In genomic region chr7:142559651-142560175, GRCm38 (mm10) we compare ENCODE assay signal across 18 mouse cellular contexts. TPM values are rescaled to one million over a fixed set of nuclear protein-coding genes. Genes with fewer than 3 reads are reported as not detected.
A peak's percentile ranks its signal among the peaks of the same experiment; 100 is the strongest.
DNase-seq lines count a peak whose midpoint lies in the region; ATAC-seq lines count a peak whose summit lies in the region.
"Had no signal": no experiment of that assay in that cellular context is flagged by ENCODE, and none has a peak within 500 bp of the region (broad histone marks: within the 10 kb centered on the region; RNA-seq: fewer than 3 reads in every experiment).

No protein-coding gene starts in this region.

- H3K27ac ChIP-seq in liver, embryonic 12.5 days: peak overlapping the region; percentile 23; the same call in 1 of the 2 replicates
- H3K27ac ChIP-seq in liver, embryonic 11.5 days (ENCODE audit: low read depth, low read length): no peak overlapping the region
- H3K27ac ChIP-seq in limb, embryonic 10.5 days: peak overlapping the region; percentile 92
- peak overlapping the region; percentile 7; the same call in 1 of the 2 replicates for H3K27ac ChIP-seq in stomach, embryonic 16.5 days (ENCODE audit: low read length)
- H3K27ac ChIP-seq in forebrain, embryonic 11.5 days (ENCODE audit: low read depth, low read length): no peak overlapping the region

- H3K9ac ChIP-seq in liver, embryonic 12.5 days: no peak overlapping the region
- no peak overlapping the region for H3K9ac ChIP-seq in liver, embryonic 11.5 days (ENCODE audit: low read depth, low read length)
- H3K9ac ChIP-seq in stomach, embryonic 16.5 days (ENCODE audit: low read length): no peak overlapping the region
- H3K9ac ChIP-seq in forebrain, embryonic 11.5 days (ENCODE audit: low read length): no peak overlapping the region

- no peaks in the 10 kb centered on the region for H3K9me3 ChIP-seq in liver, embryonic 12.5 days (replicated peaks)
- no peaks in the 10 kb centered on the region for H3K9me3 ChIP-seq in liver, embryonic 11.5 days (ENCODE audit: control insufficient read depth, low read length)
- H3K9me3 ChIP-seq in limb, embryonic 10.5 days (replicated peaks): no peaks in the 10 kb centered on the region
- no peaks in the 10 kb centered on the region for H3K9me3 ChIP-seq in stomach, embryonic 16.5 days (replicated peaks; ENCODE audit: control insufficient read depth, low read length)
- no peaks in the 10 kb centered on the region for H3K9me3 ChIP-seq in forebrain, embryonic 11.5 days (ENCODE audit: control insufficient read depth, low read length)

- no peaks in the 10 kb centered on the region for H3K27me3 ChIP-seq in liver, embryonic 12.5 days (replicated peaks)
- 0 out of 2 replicates have a peak, but pooled peaks cover 2% of the 10 kb centered on the region for H3K27me3 ChIP-seq in liver, embryonic 11.5 days (replicated peaks; ENCODE audit: control insufficient read depth, insufficient read depth, low read length)
- no peaks in the 10 kb centered on the region for H3K27me3 ChIP-seq in limb, embryonic 10.5 days (ENCODE audit: low read depth, poor library complexity, severe bottlenecking)
- H3K27me3 ChIP-seq in stomach, embryonic 16.5 days (ENCODE audit: control insufficient read depth, insufficient read depth, low read length): no peaks in the 10 kb centered on the region
- H3K27me3 ChIP-seq in forebrain, embryonic 11.5 days (ENCODE audit: control insufficient read depth, insufficient read depth, low read length): no peaks in the 10 kb centered on the region

- H3K36me3 ChIP-seq in liver, embryonic 12.5 days: no peaks in the 10 kb centered on the region
- H3K36me3 ChIP-seq in liver, embryonic 11.5 days (ENCODE audit: control insufficient read depth, insufficient read depth, low read length): no peaks in the 10 kb centered on the region
- no peaks in the 10 kb centered on the region for H3K36me3 ChIP-seq in limb, embryonic 10.5 days
- H3K36me3 ChIP-seq in stomach, embryonic 16.5 days (ENCODE audit: control insufficient read depth, insufficient read depth, low read length): no peaks in the 10 kb centered on the region
- H3K36me3 ChIP-seq in forebrain, embryonic 11.5 days (ENCODE audit: control insufficient read depth, insufficient read depth, low read length): no peaks in the 10 kb centered on the region

- H3K4me2 ChIP-seq in liver, embryonic 12.5 days: no peak overlapping the region
- H3K4me2 ChIP-seq in liver, embryonic 11.5 days: no peak overlapping the region
- no peak overlapping the region for H3K4me2 ChIP-seq in stomach, embryonic 16.5 days (ENCODE audit: low read depth, low read length)
- H3K4me2 ChIP-seq in forebrain, embryonic 11.5 days (ENCODE audit: low read depth, low read length, severe bottlenecking): no peak overlapping the region
- H3K4me2 ChIP-seq: midbrain, embryonic 11.5 days had no signal

- peak; percentile 73 for DNase-seq in embryo, embryonic 10 days (ENCODE audit: low spot score)
- no peak for DNase-seq in embryo, embryonic 9.5 days (ENCODE audit: extremely low spot score)
- DNase-seq in liver, embryonic 11.5 days (ENCODE audit: low spot score): no peak
- peak; percentile 97 for DNase-seq in limb, embryonic 10.5 days (ENCODE audit: low spot score)
- no peak for DNase-seq in adrenal gland, adult (ENCODE audit: inconsistent age in 2 of 2, low spot score in 1 of 2)
- DNase-seq in forebrain, embryonic 11.5 days (ENCODE audit: low spot score): no peak
- DNase-seq: adrenal gland, adult 2 months; cerebellum, postnatal 10 days; heart, postnatal 14 days; kidney, postnatal 10 days; lung, postnatal 10 days; right cerebral cortex, adult 18-20 months had no signal

- peaks cover 88% of the 10 kb centered on the region for H3K4me1 ChIP-seq in liver, embryonic 12.5 days
- peaks cover 71% of the 10 kb centered on the region for H3K4me1 ChIP-seq in liver, embryonic 11.5 days (replicated peaks; ENCODE audit: control insufficient read depth, insufficient read depth, low read length)
- H3K4me1 ChIP-seq in limb, embryonic 10.5 days: peaks cover 99% of the 10 kb centered on the region
- H3K4me1 ChIP-seq in stomach, embryonic 16.5 days (ENCODE audit: control insufficient read depth, insufficient read depth, low read length): peaks cover 51% of the 10 kb centered on the region
- H3K4me1 ChIP-seq in forebrain, embryonic 11.5 days (replicated peaks; ENCODE audit: control insufficient read depth, insufficient read depth, low read length): peaks cover 7% of the 10 kb centered on the region; the same call in 1 of the 2 replicates

- 60% methylated on average over 5 of the region's 5 CpGs for WGBS in liver, embryonic 12.5 days (ENCODE audit: insufficient replicate concordance)
- 65% methylated on average over 5 of the region's 5 CpGs for WGBS in liver, embryonic 11.5 days
- WGBS in limb, embryonic 10.5 days: 8% methylated on average over 5 of the region's 5 CpGs
- WGBS in stomach, embryonic 16.5 days: 39% methylated on average over 5 of the region's 5 CpGs
- WGBS in forebrain, embryonic 11.5 days: 51% methylated on average over 5 of the region's 5 CpGs

- no peak for ATAC-seq in liver, embryonic 12.5 days
- no peak for ATAC-seq in liver, embryonic 11.5 days (replicated peaks; ENCODE audit: low FRiP score)
- no peak for ATAC-seq in stomach, embryonic 16.5 days (ENCODE audit: insufficient read depth, low FRiP score)
- ATAC-seq in forebrain, embryonic 11.5 days (replicated peaks; ENCODE audit: low FRiP score): no peak
- ATAC-seq: inflammation-experienced regulatory T-cells, adult 6 months; Patski had no signal

- no peak overlapping the region for H3K4me3 ChIP-seq in liver, embryonic 12.5 days
- H3K4me3 ChIP-seq in liver, embryonic 11.5 days (ENCODE audit: low read depth, low read length): no peak overlapping the region
- H3K4me3 ChIP-seq in limb, embryonic 10.5 days: no peak overlapping the region; the same call in 1 of the 2 replicates
- H3K4me3 ChIP-seq in stomach, embryonic 16.5 days (replicated peaks; ENCODE audit: low read length): no peak overlapping the region
- no peak overlapping the region for H3K4me3 ChIP-seq in forebrain, embryonic 11.5 days (ENCODE audit: low read depth, low read length)
- H3K4me3 ChIP-seq: myocyte had no signal

RNA-seq across cellular contexts. Expression of gene Mrpl23, which starts 27.2 kb away (rescaled TPM):
- 10.4 and 14.4 TPM in 2 replicates for polyA plus RNA-seq in liver, embryonic 12.5 days (2016; fragmentation: Nextera tagmentation; extraction: Ambion mirVana)
- polyA plus RNA-seq in liver, embryonic 11.5 days (2014; fragmentation: Nextera tagmentation; extraction: Ambion mirVana): 20.8 and 22.2 TPM in 2 replicates
- polyA plus RNA-seq in limb, embryonic 10.5 days (2016; fragmentation: Nextera tagmentation; extraction: Ambion mirVana): 25.9 and 33.7 TPM in 2 replicates
- polyA plus RNA-seq in stomach, embryonic 16.5 days (2015; fragmentation: Nextera tagmentation; extraction: Ambion mirVana): 16.2 and 30.7 TPM in 2 replicates
- polyA plus RNA-seq in forebrain, embryonic 11.5 days (2014; fragmentation: Nextera tagmentation; extraction: Ambion mirVana): 18.3 and 18.7 TPM in 2 replicates

Comparison
In these comparisons a context has a peak if more than half of its experiments do, and no peak if none do; other contexts are left out.
1. DNase-seq: peak in embryo, embryonic 10 days (single experiment) and limb, embryonic 10.5 days (single experiment); none in embryo, embryonic 9.5 days (single experiment), liver, embryonic 11.5 days (single experiment), adrenal gland, adult (0 of 2) and forebrain, embryonic 11.5 days (single experiment).
2. H3K27ac ChIP-seq: peak in liver, embryonic 12.5 days (single experiment), limb, embryonic 10.5 days (single experiment) and stomach, embryonic 16.5 days (single experiment); none in liver, embryonic 11.5 days (single experiment) and forebrain, embryonic 11.5 days (single experiment).